Mouse (Mus musculus) ZHBTc4 (cell line): Measurements from ENCODE around the gene Rubcnl.

ENCODE experiments used
- DNase-seq: peaks from one replicate; pipeline ENCODE4 v3.0.0-alpha.2; 2011; ENCODE audit warnings: low read depth, low spot score

Gene Rubcnl

DNA sequence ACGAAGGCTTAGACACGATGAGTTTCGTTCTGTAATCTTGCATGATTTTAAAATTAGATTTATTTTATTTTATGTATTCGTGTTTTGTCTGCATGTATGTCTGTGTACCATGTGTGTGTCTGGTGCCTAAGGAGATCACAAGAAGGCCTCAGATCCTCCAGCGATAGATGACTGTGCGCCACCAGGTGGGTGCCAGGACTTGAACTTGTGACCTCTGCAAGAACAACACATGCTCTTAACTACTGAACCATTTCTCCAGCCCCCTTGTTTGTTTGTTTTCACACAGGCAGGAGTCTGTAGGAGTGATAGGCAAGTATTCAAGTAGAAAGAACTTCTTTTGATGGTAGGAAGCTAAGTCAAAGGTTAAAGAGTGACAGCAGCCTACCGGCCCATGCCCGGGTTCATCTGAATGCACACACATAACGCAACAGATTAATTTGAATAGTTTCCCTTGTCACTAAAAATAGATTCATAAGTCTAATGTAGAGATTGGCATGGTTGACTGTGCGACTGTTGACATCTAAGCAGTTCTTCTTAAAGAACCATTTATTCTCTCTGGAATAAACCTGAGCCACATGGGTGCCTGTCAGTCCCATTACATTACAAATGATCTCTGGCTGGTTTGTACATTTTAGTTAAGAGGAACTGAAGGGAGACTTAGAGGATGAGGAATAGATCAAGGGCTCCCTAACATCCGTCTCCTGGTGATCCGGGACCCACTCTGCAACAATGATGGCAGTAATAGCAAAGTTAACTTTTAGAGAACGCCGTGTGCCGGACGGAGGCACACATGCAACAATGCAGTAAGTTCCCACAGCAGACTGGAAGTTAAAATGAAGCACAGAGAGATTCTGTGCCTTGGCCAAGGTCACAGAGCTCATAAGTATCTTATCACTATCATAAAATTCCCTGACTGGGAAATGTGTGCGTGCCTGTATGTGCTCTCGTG, 2.3 kb downstream of the Rubcnl start:
- no peak for DNase-seq

DNA sequence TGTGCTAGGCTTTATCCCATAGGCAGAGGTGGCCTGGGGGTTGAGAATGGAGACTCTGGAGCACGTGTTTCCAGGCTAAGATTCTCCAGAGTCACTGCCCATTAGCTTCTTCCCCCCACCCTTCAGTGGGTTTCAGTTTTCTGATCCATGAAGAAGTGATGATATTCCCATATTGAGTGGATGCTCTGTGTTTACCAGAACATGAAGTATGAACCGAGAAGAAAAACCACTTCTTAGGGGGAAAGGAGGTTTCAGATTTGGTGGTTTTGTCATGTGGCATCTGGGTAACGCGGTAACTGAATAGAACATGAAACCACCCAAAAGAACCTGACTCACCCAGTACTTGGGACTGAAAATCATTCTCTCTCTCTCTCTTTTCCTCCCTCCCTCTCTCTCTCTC, 3.0 kb downstream of the Rubcnl start:
- DNase-seq, result no peak

DNA sequence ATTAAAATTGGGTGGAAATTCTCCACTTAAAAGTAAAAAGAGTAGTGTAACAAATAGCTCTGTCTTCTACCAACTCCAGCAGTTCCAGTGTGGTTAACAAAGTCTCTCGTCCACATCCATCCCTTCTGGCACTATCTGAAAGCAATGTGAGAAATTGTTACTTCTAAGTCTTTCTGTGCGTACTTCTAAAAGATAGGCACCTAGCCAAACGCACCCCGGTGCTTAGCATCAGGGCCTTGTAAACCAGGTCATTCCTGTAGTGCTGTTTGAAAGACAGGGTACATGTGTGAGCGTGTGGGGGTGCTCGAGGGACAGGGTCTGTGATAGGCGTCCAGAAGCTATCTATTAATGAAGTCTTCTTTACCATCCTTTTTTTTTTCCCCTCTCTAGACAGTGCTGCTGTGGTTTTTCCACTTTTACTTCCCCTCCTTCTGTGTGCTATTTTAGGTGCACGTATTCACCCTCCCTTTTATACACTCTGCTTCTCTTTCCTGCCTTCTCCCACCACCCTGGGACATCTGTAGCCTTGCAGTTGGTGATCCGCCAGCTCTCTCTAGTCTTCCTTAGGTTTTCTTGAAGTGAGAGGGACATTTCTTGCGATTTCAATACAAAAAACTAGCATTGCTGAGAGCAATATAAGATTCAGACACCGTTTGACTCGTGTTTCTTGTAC, 4.9 kb downstream of the Rubcnl start:
- DNase-seq, result no peak

DNA sequence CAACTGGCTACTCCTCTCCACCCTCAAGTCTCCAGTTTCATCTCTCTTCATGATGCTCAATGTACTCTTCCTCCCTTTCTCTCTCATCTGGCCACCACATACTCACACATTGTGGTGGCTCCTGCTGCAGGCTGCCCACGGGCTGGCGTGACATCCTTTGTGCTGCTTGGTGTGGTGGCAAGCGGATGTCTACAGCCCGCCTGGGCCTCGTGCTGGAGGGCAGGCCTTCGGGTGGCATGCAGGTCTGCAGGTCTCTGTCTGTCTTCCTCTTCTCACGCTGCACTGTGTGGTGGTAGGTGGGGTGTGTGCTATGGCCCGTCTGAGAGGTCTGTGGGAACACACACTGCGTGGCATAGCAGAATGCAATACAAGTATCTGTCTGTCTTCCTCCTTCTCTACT, 6.7 kb downstream of the Rubcnl start:
- DNase-seq, result no peak

DNA sequence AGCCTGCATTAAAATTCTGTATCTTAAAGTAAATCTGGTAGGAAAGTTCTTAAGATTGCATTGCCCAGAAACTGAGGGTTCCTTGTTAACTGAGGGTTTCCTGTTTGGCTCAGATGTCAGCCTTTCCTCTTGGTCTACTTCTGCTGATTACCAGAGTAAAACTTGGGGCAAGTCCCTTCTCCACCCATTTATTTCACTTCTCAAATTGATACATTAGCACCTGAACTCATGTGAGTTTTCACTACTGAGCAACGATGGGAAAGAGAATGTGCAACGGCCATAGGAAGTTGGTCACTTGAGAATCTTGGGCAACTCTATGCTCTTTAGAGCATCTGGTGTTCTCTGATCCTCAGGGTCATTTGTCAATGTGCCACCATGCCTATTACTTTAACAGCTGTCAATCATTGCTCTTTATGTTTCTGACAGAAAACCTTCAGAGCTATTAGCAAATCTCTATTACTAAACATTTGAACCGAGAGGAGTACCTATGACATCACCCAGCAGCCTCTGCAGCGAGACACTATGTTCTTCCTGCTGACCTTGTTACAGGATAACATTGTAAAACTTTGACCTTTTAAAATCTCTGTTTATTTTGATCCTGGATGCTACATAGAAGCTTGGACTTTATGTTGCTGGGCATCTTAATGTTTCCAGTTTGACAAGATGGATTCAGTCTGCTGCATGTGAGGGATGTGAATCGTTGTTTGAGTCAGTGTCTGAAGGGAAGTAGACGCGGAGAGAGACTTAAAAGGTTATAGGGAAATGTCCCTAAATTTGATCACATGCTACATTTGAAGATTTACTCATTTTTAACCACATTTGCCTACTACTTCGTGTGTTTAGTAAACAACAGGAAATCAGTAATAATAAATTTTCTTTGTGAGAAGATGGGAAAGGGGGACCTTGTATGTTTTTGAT, 9.2 kb downstream of the Rubcnl start:
- DNase-seq, result no peak

DNA sequence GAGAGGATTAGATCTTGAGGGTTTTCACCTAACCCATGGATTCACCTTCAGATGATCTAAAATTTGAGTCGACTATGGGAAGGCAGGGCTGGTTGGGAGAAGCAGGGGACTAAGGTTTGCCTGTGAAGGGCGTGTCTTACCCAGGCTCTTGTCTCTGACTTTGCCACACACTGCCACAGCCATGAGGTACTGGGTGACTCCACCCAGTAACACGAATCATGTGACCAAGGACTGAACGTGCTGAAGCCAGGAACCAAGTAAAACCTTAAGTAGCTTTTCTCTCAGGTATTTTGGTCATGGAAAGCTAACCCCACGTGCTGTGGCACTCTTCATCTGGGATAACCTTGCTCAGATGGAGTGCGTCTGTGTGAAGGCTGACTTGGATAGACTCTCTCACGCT, 14.9 kb downstream of the Rubcnl start:
- no peak for DNase-seq

DNA sequence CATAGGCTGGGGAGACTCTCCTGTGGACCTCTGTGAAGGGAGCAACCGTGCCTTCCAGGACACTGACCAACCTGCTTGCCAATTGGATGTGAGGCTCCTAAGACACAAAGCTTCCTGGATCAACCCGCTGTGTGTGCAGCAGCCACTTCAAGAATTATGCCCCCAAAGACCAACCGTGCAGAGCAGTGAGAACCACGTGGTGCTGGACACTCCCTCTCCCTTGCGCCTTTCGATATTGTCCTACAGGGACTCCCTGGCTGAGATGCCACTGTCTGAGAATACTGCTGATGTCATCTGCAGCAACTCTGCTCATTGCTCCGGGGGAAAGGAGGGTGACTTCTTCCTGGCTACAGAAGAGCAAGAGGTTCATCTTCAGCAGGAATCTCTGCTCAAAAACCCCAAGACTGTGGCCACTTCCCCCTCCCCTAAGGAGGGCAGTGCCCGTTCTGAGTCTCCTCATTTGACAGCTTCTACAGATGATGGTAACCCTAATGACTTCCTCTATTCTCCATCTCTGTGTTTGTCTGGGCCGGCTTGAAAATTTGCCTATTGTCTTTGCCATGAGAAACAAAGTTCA, 16.3 kb downstream of the Rubcnl start:
- no peak for DNase-seq

DNA sequence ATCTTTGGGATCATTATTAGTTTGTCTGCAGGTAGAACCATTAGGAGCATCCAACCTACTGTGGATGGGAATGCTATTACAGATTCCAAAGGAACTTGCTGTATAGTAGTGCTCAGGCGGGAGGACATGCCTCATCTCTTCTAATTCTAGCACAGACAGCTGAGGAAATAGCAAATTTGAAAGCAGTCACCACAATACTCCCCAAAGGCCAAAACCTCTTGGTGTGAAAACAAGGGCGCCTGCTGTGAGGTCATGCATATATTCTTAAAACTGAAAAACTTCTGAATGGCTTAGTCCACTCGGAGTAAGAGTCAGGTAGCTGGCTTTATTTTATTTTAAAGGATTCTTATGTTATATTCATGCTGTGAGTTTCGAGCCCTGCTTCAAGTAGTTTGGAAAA, 16.9 kb downstream of the Rubcnl start:
- DNase-seq, result no peak

DNA sequence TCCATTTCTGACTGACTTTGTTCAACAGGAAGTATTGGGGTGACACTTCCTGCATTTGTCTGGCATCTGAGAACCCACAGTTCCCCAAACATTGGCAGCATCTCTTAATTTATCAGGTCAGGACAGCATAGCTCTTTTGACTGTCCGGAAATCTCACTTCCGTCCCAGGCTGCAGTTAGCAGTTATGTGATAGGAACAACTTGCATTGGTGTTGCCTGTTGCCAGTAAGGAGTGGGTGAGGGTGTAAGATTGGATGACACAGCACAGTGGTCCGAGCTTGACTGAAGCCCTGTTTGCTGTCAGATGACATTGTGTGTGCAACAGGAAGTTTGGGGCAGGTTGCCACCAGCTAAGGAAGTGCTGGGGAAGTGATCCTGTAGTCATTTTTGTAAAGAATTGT, 18.4 kb downstream of the Rubcnl start:
- DNase-seq, result no peak

DNA sequence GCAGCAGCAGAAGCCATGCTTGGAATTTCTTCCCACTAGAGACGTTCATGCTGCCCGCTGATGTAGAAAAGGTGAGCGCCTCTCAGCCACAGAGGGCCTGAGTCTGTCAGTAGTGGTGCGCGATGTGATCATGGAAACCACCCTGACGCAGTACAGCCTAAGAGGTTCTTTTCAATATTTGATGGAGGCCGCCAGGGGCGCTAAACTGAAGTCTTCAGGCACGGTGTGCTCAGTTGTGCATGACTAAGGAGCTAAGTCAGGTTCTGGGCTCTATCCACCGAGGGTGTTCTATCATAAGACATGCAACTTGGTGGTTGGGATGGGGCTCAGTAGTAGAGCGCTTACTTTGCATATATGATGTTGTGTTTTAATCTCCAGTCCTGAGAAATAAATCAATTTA, 19.6 kb downstream of the Rubcnl start:
- peak; percentile 67 for DNase-seq

DNA sequence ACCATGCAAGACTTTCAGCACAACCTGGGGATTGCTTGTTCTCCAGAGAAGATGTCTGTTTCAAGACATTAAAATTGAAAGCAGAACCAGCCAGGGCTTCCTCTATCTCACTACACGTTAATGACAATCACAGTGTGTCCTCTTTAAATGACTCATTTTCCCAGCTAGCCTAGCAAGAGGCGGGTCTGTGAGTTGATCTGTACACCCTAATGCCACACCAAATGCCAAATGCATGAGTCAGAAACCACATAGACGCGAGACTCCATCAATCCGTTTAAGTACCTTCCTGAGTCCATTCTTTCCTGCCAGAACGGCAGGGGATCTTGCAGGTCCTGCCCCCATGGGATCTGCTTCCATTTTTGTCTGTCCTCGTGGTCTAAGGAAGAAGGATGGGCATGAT, 29.4 kb downstream of the Rubcnl start:
- DNase-seq, result no peak

DNA sequence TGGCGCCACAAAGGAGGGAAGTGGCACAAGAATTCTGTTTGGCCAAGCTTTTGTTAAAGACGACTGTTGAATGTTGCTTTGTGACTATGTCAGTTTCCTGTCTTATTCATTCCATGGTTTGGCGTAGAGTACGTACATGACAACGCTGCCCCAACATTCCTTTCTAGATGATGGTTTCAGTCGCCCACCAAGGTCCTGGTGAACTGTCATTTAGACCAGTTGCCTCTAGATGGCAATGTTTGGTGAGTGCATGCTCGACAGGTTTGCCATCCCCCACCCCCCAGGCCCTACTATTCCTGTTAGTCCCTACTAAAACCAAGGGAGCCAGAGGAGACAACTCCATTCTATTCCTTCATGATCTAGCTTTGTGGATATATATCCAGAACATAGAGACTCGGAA, 36.6 kb downstream of the Rubcnl start:
- DNase-seq, result peak; percentile 28

DNA sequence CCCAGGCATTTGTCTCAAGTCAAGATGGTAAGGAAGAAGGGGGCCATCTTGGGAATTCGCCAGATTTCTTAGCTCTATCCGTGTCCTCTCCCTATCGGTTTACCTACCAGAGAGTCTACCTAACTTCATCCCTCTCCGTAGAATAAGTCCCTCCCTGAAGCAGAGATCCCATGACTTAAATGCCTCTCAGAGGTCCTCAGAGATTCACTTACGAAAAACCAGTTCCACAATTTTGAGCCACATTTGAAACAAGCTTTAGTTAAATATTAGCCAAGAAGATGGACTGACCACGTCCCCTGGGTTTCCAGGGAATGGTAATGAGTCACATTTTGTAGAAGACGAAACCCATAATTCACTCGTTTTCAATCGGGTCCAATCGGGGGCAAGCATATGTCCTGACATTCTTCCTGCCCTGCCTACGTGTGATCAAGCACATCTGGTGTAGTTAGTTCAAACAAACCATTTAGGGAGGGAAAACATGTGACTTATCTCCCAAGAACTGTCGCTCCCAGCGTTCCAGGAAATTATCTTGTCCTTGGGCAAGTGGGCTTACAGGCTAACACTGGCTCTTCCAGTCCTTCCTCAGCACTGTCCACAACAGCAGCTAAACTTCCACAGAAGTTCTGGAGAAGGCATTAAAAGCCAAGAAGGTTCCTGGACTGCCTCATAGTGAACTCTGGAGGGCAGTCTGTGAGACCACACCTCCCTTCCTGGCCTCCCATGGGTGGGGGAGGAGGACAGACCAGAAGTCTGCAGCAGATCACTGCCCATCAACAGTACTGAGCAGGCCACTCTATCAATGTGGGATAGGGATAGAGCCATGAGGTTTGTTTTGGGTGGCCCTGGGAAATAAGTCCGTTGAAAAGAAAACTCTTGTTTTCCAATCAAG, 38.9 kb downstream of the Rubcnl start:
- no peak for DNase-seq

DNA sequence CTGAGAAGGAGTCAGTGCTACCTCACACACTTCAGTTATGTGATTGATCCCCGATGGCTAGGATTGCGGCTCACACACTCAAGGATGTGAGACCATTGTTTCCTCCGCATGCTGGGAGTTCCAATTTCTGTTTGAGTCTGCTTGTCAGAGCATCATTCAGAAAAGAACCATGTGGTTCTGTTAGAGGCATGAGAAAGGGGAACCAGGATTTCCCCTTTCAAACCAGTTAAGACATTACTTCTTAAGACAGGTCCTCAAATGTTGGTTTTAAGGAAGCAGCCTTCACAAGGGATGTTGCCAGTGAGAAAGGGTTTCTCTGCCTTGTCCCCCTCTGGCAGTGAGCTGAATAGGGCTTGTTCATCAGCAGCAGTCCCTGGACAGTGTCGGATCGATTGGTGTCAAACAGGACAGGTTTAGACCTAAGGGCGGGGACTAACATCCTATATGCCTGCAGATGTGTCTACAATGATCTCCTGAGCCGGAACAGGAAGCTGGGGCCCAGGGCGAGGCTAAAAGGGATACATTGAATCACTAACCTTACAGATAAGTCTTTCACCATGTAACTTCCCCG, 41.1 kb downstream of the Rubcnl start:
- no peak for DNase-seq

DNA sequence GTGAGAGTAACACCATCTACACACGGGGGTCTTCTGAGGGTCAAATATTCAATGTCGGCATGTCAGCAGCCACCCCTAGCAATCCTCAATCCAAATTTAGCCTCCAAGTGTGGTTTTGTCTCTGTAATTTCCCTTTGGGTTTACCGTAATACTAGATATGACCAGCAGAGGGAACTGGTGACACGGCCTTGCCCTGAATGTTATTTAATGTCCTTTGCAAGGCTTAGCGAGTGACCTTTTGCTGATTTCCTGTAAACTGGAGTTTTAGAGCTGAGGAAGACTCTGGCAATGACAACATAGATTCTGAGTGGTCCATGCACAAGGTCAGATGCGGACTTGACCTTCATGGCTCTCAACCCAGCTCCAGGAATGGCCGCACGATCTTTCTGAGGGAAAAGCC, 44.7 kb downstream of the Rubcnl start:
- peak; percentile 43 for DNase-seq

DNA sequence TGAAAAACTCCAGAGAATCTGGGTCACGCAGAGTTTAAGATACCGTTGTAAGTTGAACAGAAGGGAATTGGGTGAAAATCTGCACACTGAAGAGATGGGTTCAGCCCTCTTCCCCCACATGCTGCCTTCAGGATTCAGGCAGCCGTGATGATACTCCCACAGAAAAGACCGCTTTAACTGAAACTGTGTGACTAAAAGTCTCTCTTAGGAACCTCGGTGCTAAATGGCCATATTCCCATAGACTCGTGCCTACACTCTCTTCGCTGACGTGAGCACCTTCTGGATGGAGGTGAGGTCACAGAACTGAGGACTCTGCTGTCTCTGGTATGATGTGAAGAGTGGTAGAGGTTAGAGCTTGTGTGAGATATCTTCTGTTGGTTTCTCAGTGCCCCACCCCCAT, 48.1 kb downstream of the Rubcnl start:
- DNase-seq, result no peak

DNA sequence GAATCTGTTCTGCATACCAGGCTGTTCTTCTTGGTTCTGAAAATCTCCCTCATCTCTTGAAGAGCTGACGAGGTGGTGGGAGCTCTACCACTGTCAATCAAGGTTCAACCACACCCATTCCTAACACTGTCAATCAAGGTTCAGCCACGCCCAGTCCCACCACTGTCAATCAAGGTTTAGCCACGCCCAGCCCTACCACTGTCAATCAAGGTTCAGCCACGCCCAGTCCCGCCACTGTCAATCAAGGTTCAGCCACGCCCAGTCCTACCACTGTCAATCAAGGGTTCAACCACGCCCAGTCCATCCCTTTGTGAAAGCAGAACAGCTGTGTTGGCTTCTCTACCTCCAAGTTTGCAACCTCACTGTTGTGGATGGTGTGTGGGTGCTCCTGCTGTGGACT, 48.7 kb downstream of the Rubcnl start:
- peak; percentile 68 for DNase-seq

DNA sequence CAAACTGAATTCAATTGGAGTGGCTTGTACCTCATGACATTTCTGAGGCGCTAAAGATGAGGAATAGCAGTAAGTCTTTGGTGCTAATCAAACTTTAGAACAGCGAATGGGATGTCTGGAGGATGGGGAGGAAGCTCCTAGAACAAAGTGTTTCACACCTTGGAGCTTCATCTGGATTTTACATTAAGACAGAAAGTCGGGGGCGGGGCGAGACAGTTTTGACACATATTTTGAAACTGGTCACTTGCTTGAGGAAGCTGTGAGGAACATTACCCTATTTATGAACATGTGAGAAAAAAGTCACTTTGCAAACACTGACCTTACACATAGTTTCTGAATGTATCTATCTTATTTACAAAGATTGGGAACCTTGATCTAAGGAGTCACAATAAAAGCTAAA, 49.4 kb downstream of the Rubcnl start:
- DNase-seq, result no peak

DNA sequence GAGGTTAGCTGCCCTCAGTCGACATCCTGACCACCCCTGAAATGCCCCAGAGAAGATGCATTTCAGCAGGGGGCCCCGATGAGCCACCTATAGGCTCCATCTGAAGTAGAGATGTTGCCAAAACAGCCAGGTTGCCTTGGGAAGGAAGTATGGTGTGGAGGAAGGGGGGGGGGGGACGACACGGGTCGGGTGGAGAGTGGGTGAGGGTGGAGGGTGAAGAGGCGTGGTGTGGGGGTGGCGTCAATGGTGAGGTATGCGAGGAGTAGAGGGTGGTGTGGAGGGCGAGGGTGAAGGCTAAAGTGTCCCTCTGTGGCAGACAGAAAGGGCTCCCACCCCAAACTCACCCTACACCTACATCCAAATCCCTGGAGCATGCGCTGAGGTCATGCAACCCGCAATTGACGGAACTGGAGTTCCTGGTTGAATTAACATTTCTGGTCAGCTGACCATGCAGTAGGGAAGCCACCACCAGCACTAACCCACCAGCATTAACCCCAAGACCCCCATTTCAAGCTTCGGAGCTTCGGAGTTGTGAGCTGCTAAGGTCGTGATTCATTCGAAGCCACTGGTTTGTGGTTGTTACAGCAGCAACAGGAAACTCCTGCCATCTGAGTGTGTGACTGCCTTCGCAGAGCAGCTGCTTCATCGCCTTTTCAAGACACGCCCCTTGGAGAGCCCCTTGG, 52.7 kb downstream of the Rubcnl start:
- DNase-seq, result no peak
